ENCODE assay signal across 8 mouse cellular contexts in genomic region chr2:27957184-27957583, GRCm38 (mm10).
DNase-seq lines count a peak whose midpoint lies in the region; ATAC-seq lines count a peak whose summit lies in the region.

No protein-coding gene starts in this region.

- no peak overlapping the region for H3K9ac ChIP-seq in forebrain, embryonic 14.5 days (ENCODE audit: low read length)
- H3K9ac ChIP-seq in forebrain, embryonic 15.5 days (replicated peaks) = no peak overlapping the region
- H3K9ac ChIP-seq in kidney, embryonic 14.5 days (ENCODE audit: low read depth, low read length) = no peak overlapping the region

- H3K36me3 ChIP-seq in forebrain, embryonic 14.5 days (ENCODE audit: control insufficient read depth, insufficient read depth, low read length) = no peaks in the 10 kb centered on the region
- no peaks in the 10 kb centered on the region for H3K36me3 ChIP-seq in forebrain, embryonic 15.5 days
- H3K36me3 ChIP-seq in kidney, embryonic 14.5 days (ENCODE audit: control insufficient read depth, insufficient read depth, low read length) = peaks cover 7% of the 10 kb centered on the region; the same call in 1 of the 2 replicates

- no peak overlapping the region for H3K4me3 ChIP-seq in forebrain, embryonic 14.5 days (ENCODE audit: low read depth, low read length)
- no peak overlapping the region for H3K4me3 ChIP-seq in forebrain, embryonic 15.5 days
- H3K4me3 ChIP-seq in kidney, embryonic 14.5 days (ENCODE audit: low read length) = no peak overlapping the region

- no peaks in the 10 kb centered on the region for H3K27me3 ChIP-seq in forebrain, embryonic 14.5 days (replicated peaks; ENCODE audit: control insufficient read depth, insufficient read depth, low read length)
- H3K27me3 ChIP-seq in forebrain, embryonic 15.5 days = no peaks in the 10 kb centered on the region
- H3K27me3 ChIP-seq in kidney, embryonic 14.5 days (ENCODE audit: control insufficient read depth, insufficient read depth, low read length) = no peaks in the 10 kb centered on the region

- H3K4me1 ChIP-seq in forebrain, embryonic 14.5 days (ENCODE audit: control insufficient read depth, insufficient read depth, low read length) = peaks cover 8% of the 10 kb centered on the region; the same call in 1 of the 2 replicates
- H3K4me1 ChIP-seq in forebrain, embryonic 15.5 days = peaks cover 16% of the 10 kb centered on the region
- peaks cover 19% of the 10 kb centered on the region; the same call in 1 of the 2 replicates for H3K4me1 ChIP-seq in kidney, embryonic 14.5 days (ENCODE audit: control insufficient read depth, insufficient read depth, low read length)

- DNase-seq in forebrain, embryonic 14.5 days (ENCODE audit: low spot score) = peak; percentile 66
- peak; percentile 52 for DNase-seq in retina, postnatal 1 day
- DNase-seq in retina, embryonic 14.5 days (ENCODE audit: low spot score) = no peak
- DNase-seq in cerebellum, adult 18-20 months = no peak
- DNase-seq in layer of hippocampus, adult 11-12 months (ENCODE audit: low spot score) = no peak
- DNase-seq in natural killer cell, adult 2 months (ENCODE audit: low spot score in 2 of 2) = no peak

- no peaks in the 10 kb centered on the region for H3K9me3 ChIP-seq in forebrain, embryonic 14.5 days (replicated peaks; ENCODE audit: control insufficient read depth, low read length)
- H3K9me3 ChIP-seq in forebrain, embryonic 15.5 days = no peaks in the 10 kb centered on the region
- no peaks in the 10 kb centered on the region for H3K9me3 ChIP-seq in kidney, embryonic 14.5 days (ENCODE audit: control insufficient read depth, low read length)

- H3K27ac ChIP-seq in forebrain, embryonic 14.5 days (ENCODE audit: low read depth, low read length) = no peak overlapping the region
- no peak overlapping the region for H3K27ac ChIP-seq in forebrain, embryonic 15.5 days (replicated peaks)
- H3K27ac ChIP-seq in kidney, embryonic 14.5 days (ENCODE audit: low read depth, low read length) = peak overlapping the region; percentile 56; the same call in 1 of the 2 replicates

- no peak; the same call in 1 of the 2 replicates for ATAC-seq in forebrain, embryonic 14.5 days
- ATAC-seq in forebrain, embryonic 15.5 days (replicated peaks) = no peak
- ATAC-seq in kidney, embryonic 14.5 days (ENCODE audit: low FRiP score, low TSS enrichment) = no peak

- H3K4me2 ChIP-seq in forebrain, embryonic 14.5 days (ENCODE audit: low read length) = no peak overlapping the region
- H3K4me2 ChIP-seq in forebrain, embryonic 15.5 days (replicated peaks) = no peak overlapping the region
- H3K4me2 ChIP-seq in kidney, embryonic 14.5 days (replicated peaks; ENCODE audit: low read depth, low read length) = no peak overlapping the region

- WGBS in forebrain, embryonic 14.5 days = 6% methylated on average over 5 of the region's 5 CpGs
- WGBS in forebrain, embryonic 15.5 days = 7% methylated on average over 5 of the region's 5 CpGs
- 51% methylated on average over 5 of the region's 5 CpGs for WGBS in kidney, embryonic 14.5 days

Comparison
In these comparisons a context has a peak if more than half of its experiments do, and no peak if none do; other contexts are left out.
1. DNase-seq: peak in forebrain, embryonic 14.5 days (single experiment) and retina, postnatal 1 day (single experiment); none in retina, embryonic 14.5 days (single experiment), cerebellum, adult 18-20 months (0 of 2), layer of hippocampus, adult 11-12 months (single experiment) and natural killer cell, adult 2 months (0 of 2).